Mouse (Mus musculus) ES-Bruce4 (cell line): ENCODE measurements around the gene Rnf212b. TPM values are rescaled to one million over a fixed set of nuclear protein-coding genes. Genes with fewer than 3 reads are reported as not detected.

Experiments used
- H3K27ac ChIP-seq: 2 replicates; pipeline ENCODE4 v1.5.1; 2012; ENCODE audit warnings: low read length, inconsistent platforms; ENCODE audit not compliant: insufficient read depth
- H3K27me3 ChIP-seq: 2 replicates; pipeline ENCODE4 v1.6.1; 2012; ENCODE audit warnings: mild to moderate bottlenecking, low read length, inconsistent platforms; ENCODE audit not compliant: control insufficient read depth, poor library complexity, insufficient read depth, severe bottlenecking
- H3K36me3 ChIP-seq: 2 replicates; pipeline ENCODE4 v1.6.1; 2012; ENCODE audit warnings: inconsistent platforms, mild to moderate bottlenecking, low read length, moderate library complexity; ENCODE audit not compliant: control insufficient read depth, poor library complexity, insufficient read depth, severe bottlenecking
- H3K4me1 ChIP-seq: one replicate; pipeline ENCODE4 v1.8.1; 2011; ENCODE audit warnings: low read length; ENCODE audit not compliant: control insufficient read depth, insufficient read depth
- H3K4me3 ChIP-seq: 2 replicates; pipeline ENCODE4 v1.5.1; 2011; ENCODE audit warnings: low read depth, mild to moderate bottlenecking, low read length
- H3K9ac ChIP-seq: 2 replicates; pipeline ENCODE4 v1.6.1; 2012; ENCODE audit warnings: low read depth, mild to moderate bottlenecking, inconsistent platforms; ENCODE audit not compliant: poor library complexity, severe bottlenecking
- H3K9me3 ChIP-seq: replicated peaks from 2 replicates; pipeline ENCODE4 v1.6.1; 2012; ENCODE audit warnings: mild to moderate bottlenecking, low read length, inconsistent platforms; ENCODE audit not compliant: control insufficient read depth, poor library complexity, insufficient read depth, severe bottlenecking
- CTCF ChIP-seq: IDR thresholded peaks from one replicate; pipeline ENCODE4 v1.8.1; 2011; ENCODE audit warnings: low read depth, low read length
- EP300 ChIP-seq: IDR thresholded peaks from 2 replicates; pipeline ENCODE4 v1.6.1; 2011; ENCODE audit warnings: low read depth, low read length; ENCODE audit not compliant: insufficient read depth
- POLR2A ChIP-seq: IDR thresholded peaks from one replicate; pipeline ENCODE4 v1.8.1; 2011; ENCODE audit warnings: low read length; ENCODE audit not compliant: insufficient read depth
- polyA plus RNA-seq: library from polyadenylated mRNA; stranded (reverse); fragments of >200 nt; gene quantifications from 2 replicates; pipeline ENCODE4 v1.2.4, GENCODE M21; 2011; ENCODE audit warnings: low read depth; ENCODE audit not compliant: missing spikeins, insufficient read depth, insufficient read length

The Rnf212b gene
- polyA plus RNA-seq, 1 experiment, result 0.66 TPM

GRCm38 (mm10) chr14:54792166-54792565 lies 21.8 kb upstream of the Rnf212b start:
- no peaks in the 10 kb centered on the region for H3K9me3 ChIP-seq
- H3K27me3 ChIP-seq, result no peaks in the 10 kb centered on the region
- no peaks in the 10 kb centered on the region for H3K36me3 ChIP-seq
- no peak overlapping the region for H3K9ac ChIP-seq
- no peak for TF ChIP-seq CTCF
- TF ChIP-seq POLR2A, result no peak
- no peak for TF ChIP-seq EP300
- H3K4me1 ChIP-seq, result peaks cover 2% of the 10 kb centered on the region
- no peak overlapping the region for H3K4me3 ChIP-seq
- no peak overlapping the region for H3K27ac ChIP-seq

GRCm38 (mm10) chr14:54793351-54793750 lies 20.6 kb upstream of the Rnf212b start:
- Histone ChIP-seq H3K9me3 (no peaks in the 10 kb centered on the region), H3K4me3 (no peak overlapping the region), H3K4me1 (peaks cover 2% of the 10 kb centered on the region), H3K27me3 (no peaks in the 10 kb centered on the region), H3K36me3 (no peaks in the 10 kb centered on the region), H3K27ac (no peak overlapping the region), H3K9ac (no peak overlapping the region)
- no peak for TF ChIP-seq EP300
- no peak for TF ChIP-seq CTCF
- TF ChIP-seq POLR2A, result no peak

DNA sequence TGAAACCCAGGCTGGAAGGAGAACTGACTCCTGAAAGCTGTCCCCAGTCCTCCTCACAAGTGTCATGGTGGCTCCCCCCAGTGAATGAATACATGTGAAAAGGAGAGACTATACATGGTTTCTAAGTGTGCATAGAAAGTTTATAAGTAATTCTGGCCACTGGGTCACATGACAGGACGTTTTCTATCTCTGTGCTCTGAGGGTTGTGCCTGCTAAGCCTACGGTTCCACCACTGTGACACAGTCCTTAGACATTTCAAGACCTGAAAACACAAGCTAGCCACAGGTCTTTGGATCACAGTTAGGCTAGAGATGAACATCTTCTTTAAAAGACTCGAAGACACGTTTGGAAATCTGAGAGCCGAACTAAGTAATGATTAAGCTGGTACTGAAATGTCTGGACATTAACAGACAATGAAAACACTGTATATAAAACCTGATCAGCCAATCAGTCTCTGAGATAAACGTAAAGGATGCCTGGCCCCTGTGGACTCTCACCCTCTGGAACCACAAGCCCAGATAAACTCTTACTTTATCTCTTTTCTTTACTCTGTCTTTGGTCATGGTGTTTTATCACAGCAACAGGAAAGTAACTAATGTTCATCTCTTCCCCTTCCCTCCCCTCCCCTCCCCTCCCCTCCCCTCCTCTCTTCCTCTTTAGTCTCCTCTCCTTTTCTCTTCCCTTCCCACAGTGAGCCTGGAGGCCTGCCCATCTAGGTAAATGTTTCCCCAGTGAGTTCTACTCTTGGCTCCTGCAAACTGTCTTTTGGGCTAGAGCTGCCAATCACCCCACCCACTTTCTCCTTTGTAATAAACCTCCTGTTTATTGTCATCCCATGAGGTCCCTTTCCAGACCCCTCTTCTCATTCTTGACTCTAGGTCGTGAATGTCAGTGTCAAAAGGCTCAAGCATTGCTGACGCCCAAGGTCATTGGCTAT lies 19.8 kb upstream of the Rnf212b start:
- no peaks in the 10 kb centered on the region for H3K36me3 ChIP-seq
- no peak overlapping the region for H3K9ac ChIP-seq
- H3K4me1 ChIP-seq, result peaks cover 2% of the 10 kb centered on the region
- no peaks in the 10 kb centered on the region for H3K9me3 ChIP-seq
- no peak overlapping the region for H3K27ac ChIP-seq
- TF ChIP-seq EP300 (no peak), CTCF (no peak), POLR2A (no peak)
- H3K27me3 ChIP-seq, result no peaks in the 10 kb centered on the region
- no peak overlapping the region for H3K4me3 ChIP-seq

GRCm38 (mm10) chr14:54795901-54796300 lies 18.0 kb upstream of the Rnf212b start:
- Histone ChIP-seq H3K27me3 (no peaks in the 10 kb centered on the region), H3K4me3 (no peak overlapping the region), H3K36me3 (no peaks in the 10 kb centered on the region), H3K27ac (no peak overlapping the region), H3K4me1 (peaks cover 2% of the 10 kb centered on the region), H3K9me3 (no peaks in the 10 kb centered on the region), H3K9ac (no peak overlapping the region)
- TF ChIP-seq EP300 (no peak), POLR2A (no peak), CTCF (no peak)

- Histone ChIP-seq H3K36me3 (no peaks in the 10 kb centered on the region), H3K27me3 (no peaks in the 10 kb centered on the region), H3K9me3 (no peaks in the 10 kb centered on the region), H3K9ac (no peak overlapping the region), H3K4me1 (peaks cover 2% of the 10 kb centered on the region), H3K27ac (no peak overlapping the region), H3K4me3 (no peak overlapping the region)
- TF ChIP-seq EP300, result no peak
- TF ChIP-seq CTCF, result no peak
- TF ChIP-seq POLR2A, result no peak
Observed at GRCm38 (mm10) chr14:54796760-54797159, 17.2 kb upstream of the Rnf212b start.

- H3K4me3 ChIP-seq, result peak overlapping the region; percentile 3; the same call in 1 of the 2 replicates
Observed at GRCm38 (mm10) chr14:54799686-54800085, 14.3 kb upstream of the Rnf212b start.

More at GRCm38 (mm10) chr14:54799686-54800085, 14.3 kb upstream of the Rnf212b start:
- Histone ChIP-seq H3K9ac (no peak overlapping the region), H3K4me1 (peaks cover 2% of the 10 kb centered on the region), H3K36me3 (no peaks in the 10 kb centered on the region), H3K27ac (no peak overlapping the region), H3K9me3 (no peaks in the 10 kb centered on the region), H3K27me3 (no peaks in the 10 kb centered on the region)
- TF ChIP-seq EP300 (no peak), POLR2A (no peak), CTCF (peak; percentile 17)
